Mouse (Mus musculus) midbrain, embryonic 16.5 days (tissue): ENCODE measurements around the gene Unc93b1. TPM values are rescaled to one million over a fixed set of nuclear protein-coding genes. Genes with fewer than 3 reads are reported as not detected.

Experiments used
- ATAC-seq: fragments of 200-750 bp; cut with Nextera tagmentation; 2 replicates; pipeline ENCODE4 v1.8.0; 2017; ENCODE audit warnings: moderate TSS enrichment
- H3K27ac ChIP-seq: fragments of 300-500 bp; sonication (generic); 2 replicates; pipeline ENCODE4 v1.5.1; 2014; ENCODE audit warnings: mild to moderate bottlenecking, low read length, mixed read lengths
- H3K27me3 ChIP-seq: fragments of 300-500 bp; sonication (generic); 2 replicates; pipeline ENCODE4 v1.6.1; 2014; ENCODE audit warnings: low read depth, low read length, mixed read lengths; ENCODE audit not compliant: control insufficient read depth, insufficient read depth
- H3K36me3 ChIP-seq: fragments of 300-500 bp; sonication (generic); 2 replicates; pipeline ENCODE4 v1.6.1; 2014; ENCODE audit warnings: mild to moderate bottlenecking, low read length, moderate library complexity, mixed read lengths; ENCODE audit not compliant: control insufficient read depth, insufficient read depth
- H3K4me1 ChIP-seq: fragments of 300-500 bp; sonication (generic); 2 replicates; pipeline ENCODE4 v1.6.1; 2014; ENCODE audit warnings: mild to moderate bottlenecking, low read length, mixed read lengths; ENCODE audit not compliant: control insufficient read depth, insufficient read depth
- H3K4me2 ChIP-seq: fragments of 300-500 bp; sonication (generic); 2 replicates; pipeline ENCODE4 v1.6.1; 2014; ENCODE audit warnings: mild to moderate bottlenecking, low read length, mixed read lengths
- H3K4me3 ChIP-seq: fragments of 300-500 bp; sonication (generic); 2 replicates; pipeline ENCODE4 v1.5.1; 2014; ENCODE audit warnings: low read depth, mild to moderate bottlenecking, low read length, moderate library complexity, mixed read lengths
- H3K9ac ChIP-seq: fragments of 300-500 bp; sonication (generic); 2 replicates; pipeline ENCODE4 v1.6.1; 2014; ENCODE audit warnings: low read depth, low read length, mixed read lengths
- H3K9me3 ChIP-seq: fragments of 300-500 bp; sonication (generic); replicated peaks from 2 replicates; pipeline ENCODE4 v1.6.1; 2014; ENCODE audit warnings: mild to moderate bottlenecking, low read length, mixed read lengths; ENCODE audit not compliant: control insufficient read depth, poor library complexity, severe bottlenecking
- WGBS: fragments of 180-500 bp; shearing (Covaris S2); extraction: QIAGEN DNeasy Blood & Tissue Kit; methylation state at CpG from one replicate; pipeline ENCODE4 v1.1.7; 2014; 5-methylcytosine and 5-hydroxymethylcytosine counted together
- polyA plus RNA-seq: library from polyadenylated mRNA; unstranded; fragments of >200 nt; fragmentation: Nextera tagmentation; extraction: Ambion mirVana; gene quantifications from 2 replicates; pipeline ENCODE4 v1.2.1, GENCODE M21; 2015

Gene Unc93b1
- polyA plus RNA-seq, 1 experiment from 2014 or later = 9.9 TPM

DNA sequence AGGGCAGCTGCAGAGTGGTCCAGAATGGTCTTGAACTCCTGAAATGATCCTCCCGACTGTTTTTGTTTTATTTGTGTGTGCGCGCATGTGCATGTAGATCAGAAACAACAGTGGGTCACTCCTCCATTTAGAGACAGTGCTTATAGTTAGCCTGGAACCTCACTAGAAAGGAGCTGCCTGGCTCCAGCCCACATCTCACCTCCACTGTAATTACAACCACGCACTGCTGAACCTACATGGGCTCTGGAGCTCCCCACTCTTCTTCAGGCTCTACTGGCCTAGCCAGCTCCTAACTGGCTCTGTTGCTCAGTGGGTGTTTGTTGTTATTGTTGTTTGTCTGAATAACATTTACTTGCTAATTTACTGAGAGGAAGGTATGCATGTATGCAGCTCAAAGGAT, 35.4 kb upstream of the Unc93b1 start:
- no peak overlapping the region for H3K27ac ChIP-seq
- H3K4me1 ChIP-seq = peaks cover 5% of the 10 kb centered on the region
- 0 out of 2 replicates have a peak, but pooled peaks cover 5% of the 10 kb centered on the region for H3K36me3 ChIP-seq
- no peaks in the 10 kb centered on the region for H3K27me3 ChIP-seq
- H3K4me2 ChIP-seq = no peak overlapping the region
- H3K4me3 ChIP-seq = no peak overlapping the region
- WGBS = 95% methylated on average over 4 of the region's 4 CpGs
- no peak for ATAC-seq
- no peaks in the 10 kb centered on the region for H3K9me3 ChIP-seq
- H3K9ac ChIP-seq = no peak overlapping the region

DNA sequence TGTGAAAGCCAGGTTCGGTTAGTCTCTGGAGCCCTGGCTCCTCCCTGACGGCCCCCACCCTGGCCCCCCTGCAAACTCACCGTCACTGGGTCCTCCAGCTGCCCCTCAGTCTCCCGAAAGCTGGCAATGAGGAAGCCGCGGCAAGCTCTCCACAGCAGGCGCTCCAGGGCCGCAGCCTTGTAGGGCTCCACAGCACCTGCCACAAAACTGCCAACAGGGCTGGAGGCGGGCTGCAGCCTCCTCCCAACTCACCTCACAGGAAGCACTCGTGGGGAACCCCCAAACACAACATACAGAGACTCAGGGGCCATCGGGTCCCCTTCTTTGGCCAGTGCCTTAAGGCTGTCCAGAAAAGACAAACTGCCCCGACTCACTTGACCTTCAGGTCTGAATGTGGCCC, 32.0 kb upstream of the Unc93b1 start:
- no peak for ATAC-seq
- Histone ChIP-seq H3K4me1 (peaks cover 8% of the 10 kb centered on the region), H3K9ac (no peak overlapping the region), H3K9me3 (no peaks in the 10 kb centered on the region), H3K4me3 (no peak overlapping the region), H3K36me3 (no peaks in the 10 kb centered on the region; the same call in 1 of the 2 replicates), H3K4me2 (no peak overlapping the region), H3K27ac (no peak overlapping the region), H3K27me3 (no peaks in the 10 kb centered on the region; the same call in 1 of the 2 replicates)
- 78% methylated on average over 12 of the region's 12 CpGs for whole genome bisulfite sequencing

DNA sequence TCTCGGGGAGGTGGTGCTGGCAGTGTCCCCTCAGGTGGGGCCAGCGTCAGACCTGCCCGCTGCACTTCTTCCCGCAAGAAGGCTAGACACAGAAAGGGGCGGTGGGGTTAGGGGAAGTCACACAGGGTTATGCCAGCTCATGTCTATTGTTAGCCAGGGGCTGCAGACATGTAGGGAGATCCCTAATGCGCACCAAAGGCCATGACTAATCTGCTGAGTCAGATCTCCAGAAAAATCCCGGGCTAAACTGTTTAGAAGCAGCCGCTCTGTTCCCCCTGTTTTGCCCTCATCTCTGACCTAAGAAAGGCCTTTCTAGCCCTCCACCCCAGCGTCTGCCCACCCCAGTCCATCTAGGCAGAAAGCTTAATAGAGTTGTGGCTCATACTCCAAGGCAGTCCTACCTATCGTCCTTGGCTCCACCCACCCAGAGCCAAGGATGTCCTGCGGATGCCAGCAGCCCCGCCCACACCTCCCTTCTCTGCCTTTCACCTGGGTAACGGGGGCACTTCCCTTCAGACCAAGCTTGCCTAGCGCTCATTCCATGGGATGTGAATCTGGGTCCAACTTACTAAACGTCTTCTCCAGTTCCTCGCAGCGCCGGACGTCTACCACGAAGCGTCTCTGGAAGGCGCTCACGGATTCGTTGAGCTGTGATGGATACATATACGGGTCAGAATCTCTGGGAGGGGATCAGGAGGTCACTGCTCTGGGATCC, 31.2 kb upstream of the Unc93b1 start:
- no peaks in the 10 kb centered on the region; the same call in 1 of the 2 replicates for H3K27me3 ChIP-seq
- H3K9me3 ChIP-seq = no peaks in the 10 kb centered on the region
- H3K27ac ChIP-seq = no peak overlapping the region
- ATAC-seq = no peak
- H3K36me3 ChIP-seq = peaks cover 4% of the 10 kb centered on the region; the same call in 1 of the 2 replicates
- H3K4me2 ChIP-seq = no peak overlapping the region
- H3K4me1 ChIP-seq = peaks cover 8% of the 10 kb centered on the region
- WGBS = 54% methylated on average over 25 of the region's 25 CpGs
- no peak overlapping the region for H3K9ac ChIP-seq
- no peak overlapping the region for H3K4me3 ChIP-seq

DNA sequence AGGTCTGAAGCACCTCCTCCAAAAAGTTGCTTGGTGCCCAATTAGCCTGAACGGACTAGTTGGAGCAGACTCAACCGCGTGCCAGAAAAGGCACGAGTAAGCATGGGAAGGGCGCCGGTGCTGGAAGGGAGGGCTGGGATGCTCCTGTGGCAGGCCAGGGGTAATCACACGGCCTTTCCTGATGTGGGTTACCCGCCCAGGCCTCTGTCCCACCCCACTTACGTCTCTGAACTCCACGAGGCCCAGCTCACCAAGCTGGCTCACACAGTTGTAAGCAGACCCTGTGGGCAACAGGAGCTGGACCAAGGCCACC, 30.7 kb upstream of the Unc93b1 start:
- Histone ChIP-seq H3K36me3 (peaks cover 10% of the 10 kb centered on the region; the same call in 1 of the 2 replicates), H3K27me3 (no peaks in the 10 kb centered on the region; the same call in 1 of the 2 replicates), H3K4me3 (no peak overlapping the region), H3K4me1 (peaks cover 8% of the 10 kb centered on the region), H3K9ac (no peak overlapping the region), H3K27ac (no peak overlapping the region), H3K9me3 (no peaks in the 10 kb centered on the region), H3K4me2 (no peak overlapping the region)
- 68% methylated on average over 10 of the region's 10 CpGs for WGBS
- no peak for ATAC-seq

DNA sequence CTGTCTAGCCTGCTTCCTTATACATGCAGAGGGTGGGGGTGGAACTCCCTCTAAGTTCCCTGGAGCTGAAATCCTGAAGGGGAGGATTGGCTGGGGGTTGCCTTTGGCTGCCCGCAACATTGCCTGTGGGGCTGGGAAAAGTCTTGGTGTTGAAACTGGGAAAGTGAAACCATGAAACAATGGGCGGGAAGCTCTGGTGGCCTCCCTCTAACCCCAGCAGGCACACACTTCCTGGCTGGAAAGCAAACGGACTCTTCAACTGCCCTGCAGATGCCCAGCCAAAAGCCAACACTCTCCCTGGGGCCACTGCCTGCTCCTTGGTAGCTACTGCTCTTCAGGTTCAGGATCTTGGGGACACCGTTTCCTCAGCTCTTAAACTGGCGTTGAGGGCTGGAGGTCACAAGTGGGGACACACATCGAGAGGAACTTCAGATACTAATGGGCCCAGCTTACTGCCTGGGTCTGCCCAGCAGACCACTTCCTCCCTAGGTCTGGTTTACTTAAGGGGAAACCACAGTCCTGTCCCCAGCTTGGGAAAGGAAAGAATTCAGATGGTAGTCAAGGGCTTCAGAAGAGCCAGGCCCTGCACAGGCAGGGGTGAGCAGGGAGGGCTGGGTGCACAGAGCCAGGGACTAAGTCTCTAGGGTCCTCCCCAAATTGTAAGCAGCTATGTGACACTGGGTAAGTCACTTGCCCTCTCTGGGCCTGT, 29.6 kb upstream of the Unc93b1 start:
- WGBS = 65% methylated on average over 6 of the region's 6 CpGs
- H3K27ac ChIP-seq = no peak overlapping the region
- ATAC-seq = no peak
- no peaks in the 10 kb centered on the region; the same call in 1 of the 2 replicates for H3K27me3 ChIP-seq
- H3K4me3 ChIP-seq = no peak overlapping the region
- H3K9ac ChIP-seq = no peak overlapping the region
- H3K4me1 ChIP-seq = peaks cover 8% of the 10 kb centered on the region
- H3K36me3 ChIP-seq = peaks cover 14% of the 10 kb centered on the region
- H3K9me3 ChIP-seq = no peaks in the 10 kb centered on the region
- peak overlapping the region; percentile 26; the same call in 1 of the 2 replicates for H3K4me2 ChIP-seq

DNA sequence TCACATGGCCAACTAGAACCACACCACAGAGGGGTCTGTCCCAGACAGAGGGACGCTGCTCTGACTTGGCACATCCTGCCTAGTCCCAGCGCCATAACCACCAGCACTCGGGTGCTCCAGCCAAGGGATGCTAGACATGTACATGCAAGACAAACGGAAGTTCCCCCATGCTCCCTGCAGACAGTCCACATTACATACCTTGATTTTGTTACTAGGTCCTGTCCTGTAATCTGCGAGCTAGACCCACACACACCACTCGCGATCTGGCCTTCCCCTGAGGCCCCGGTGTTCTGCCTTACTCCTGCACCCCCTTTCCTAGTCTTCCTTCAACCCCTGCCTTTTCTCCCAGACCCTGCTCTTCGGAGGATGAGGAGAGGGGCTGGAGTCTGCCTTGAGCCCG, 28.7 kb upstream of the Unc93b1 start:
- peaks cover 17% of the 10 kb centered on the region for H3K36me3 ChIP-seq
- H3K9ac ChIP-seq = peak overlapping the region; percentile 57
- ATAC-seq = no peak
- no peaks in the 10 kb centered on the region for H3K9me3 ChIP-seq
- H3K4me3 ChIP-seq = peak overlapping the region; percentile 36
- no peaks in the 10 kb centered on the region; the same call in 1 of the 2 replicates for H3K27me3 ChIP-seq
- peak overlapping the region; percentile 66 for H3K4me2 ChIP-seq
- no peak overlapping the region for H3K27ac ChIP-seq
- WGBS = 40% methylated on average over 10 of the region's 10 CpGs
- peaks cover 9% of the 10 kb centered on the region for H3K4me1 ChIP-seq

DNA sequence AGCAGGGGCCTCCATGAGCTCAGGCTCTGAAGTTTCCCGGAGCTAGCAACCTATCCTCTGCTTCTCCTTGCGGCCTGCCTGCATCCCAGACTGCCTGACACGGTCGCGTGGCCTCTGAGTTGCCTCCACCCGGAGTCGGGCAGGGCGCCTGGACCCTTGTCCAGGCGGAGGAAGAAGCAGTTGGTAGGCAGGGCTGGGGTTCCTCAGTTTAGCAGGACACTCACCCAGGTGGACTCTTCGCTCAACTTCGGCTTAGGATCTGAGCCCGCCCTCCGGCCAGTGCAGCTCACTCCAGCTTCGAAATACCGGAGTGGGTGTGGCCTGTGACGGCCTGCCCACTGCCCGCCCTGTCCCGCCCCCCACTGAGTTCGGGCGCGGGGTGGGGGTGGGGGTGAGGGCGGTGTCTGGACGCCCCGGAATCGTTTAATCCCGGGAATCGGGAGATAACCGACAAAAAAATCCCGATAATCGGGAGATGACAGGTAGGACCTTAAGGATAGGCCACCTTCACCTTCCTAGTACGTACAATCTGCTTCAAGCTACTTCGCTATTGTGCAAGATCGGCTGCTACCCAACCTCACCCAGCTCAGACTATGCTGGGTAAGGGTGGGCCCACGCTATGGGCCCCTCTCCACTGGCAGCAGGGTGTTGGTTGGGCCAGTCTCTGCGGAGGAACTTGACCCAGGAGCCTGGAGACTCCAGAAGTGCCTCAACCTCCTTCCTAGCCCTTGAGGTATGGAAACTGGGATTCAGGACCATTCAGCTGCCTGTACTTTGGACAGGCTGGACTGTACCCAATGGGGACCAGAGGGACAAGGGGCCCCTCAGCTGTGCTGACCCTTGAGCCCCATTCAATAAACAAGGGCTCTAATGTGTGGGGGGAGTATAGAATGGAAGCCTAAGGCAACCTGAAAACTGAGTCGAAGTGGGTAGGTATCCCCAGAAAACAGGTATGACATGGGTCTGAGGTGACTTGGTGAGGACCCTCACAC, 27.9 kb upstream of the Unc93b1 start, which contains the start of gene Tcirg1:
Gene Tcirg1 (minus strand): TSS at position 339 of the 992 bp plus-strand sequence.
- ATAC-seq = peak; percentile 61
- H3K4me3 ChIP-seq = peak within 1 kb of the TSS; percentile 36
- H3K4me1 ChIP-seq = peaks cover 17% of the 10 kb centered on the region
- H3K9me3 ChIP-seq = no peaks in the 10 kb centered on the region
- peak within 1 kb of the TSS; percentile 66 for H3K4me2 ChIP-seq
- H3K27me3 ChIP-seq = no peaks in the 10 kb centered on the region; the same call in 1 of the 2 replicates
- H3K27ac ChIP-seq = no peak within 1 kb of the TSS
- peak within 1 kb of the TSS; percentile 57 for H3K9ac ChIP-seq
- peaks cover 17% of the 10 kb centered on the region for H3K36me3 ChIP-seq
- WGBS = 6% methylated on average over 36 of the region's 36 CpGs

DNA sequence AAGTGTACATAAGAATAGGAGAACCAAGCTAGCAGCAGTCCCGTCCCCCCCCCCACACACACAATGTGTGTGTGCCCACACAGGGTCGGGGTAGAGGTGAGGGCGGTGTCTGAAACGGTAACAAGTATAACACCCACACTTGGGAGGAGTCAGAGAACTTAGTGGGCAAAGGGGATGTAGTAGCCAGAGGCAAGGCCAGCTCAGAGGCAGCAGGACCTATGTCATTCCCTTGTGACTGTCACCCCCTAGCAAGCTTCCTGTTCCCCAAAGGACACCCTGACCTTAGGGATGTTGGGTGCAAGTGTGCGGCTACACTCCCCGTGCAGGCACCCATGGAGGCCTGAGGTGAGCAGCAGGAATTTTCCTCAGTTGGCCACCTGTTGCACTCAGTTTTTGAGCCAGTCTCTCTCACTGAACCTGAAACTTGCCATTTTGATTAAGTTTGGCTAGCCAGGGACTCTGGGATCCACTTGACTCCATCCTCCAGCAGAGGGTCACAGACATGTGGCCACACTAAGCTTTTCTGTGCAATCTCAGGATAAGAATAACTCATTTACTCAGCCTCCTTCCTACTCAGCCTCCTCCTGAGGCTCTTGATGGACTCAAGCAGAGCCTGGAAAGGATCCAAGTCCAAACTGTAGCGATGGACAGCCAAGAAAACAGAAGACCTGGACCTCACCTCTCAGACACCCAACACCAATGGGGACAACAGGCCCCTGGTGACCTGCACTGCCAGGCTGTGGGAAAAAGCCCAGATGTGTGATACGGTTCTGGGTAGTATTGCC, 26.9 kb upstream of the Unc93b1 start:
- H3K36me3 ChIP-seq = peaks cover 17% of the 10 kb centered on the region
- no peak for ATAC-seq
- 86% methylated on average over 8 of the region's 8 CpGs for WGBS
- no peak overlapping the region for H3K4me3 ChIP-seq
- H3K27me3 ChIP-seq = no peaks in the 10 kb centered on the region; the same call in 1 of the 2 replicates
- no peaks in the 10 kb centered on the region for H3K9me3 ChIP-seq
- peaks cover 17% of the 10 kb centered on the region for H3K4me1 ChIP-seq
- H3K9ac ChIP-seq = no peak overlapping the region
- H3K4me2 ChIP-seq = peak overlapping the region; percentile 66; the same call in 1 of the 2 replicates
- H3K27ac ChIP-seq = no peak overlapping the region
